Mouse (Mus musculus): ENCODE results near the gene Taar3.

DNA sequence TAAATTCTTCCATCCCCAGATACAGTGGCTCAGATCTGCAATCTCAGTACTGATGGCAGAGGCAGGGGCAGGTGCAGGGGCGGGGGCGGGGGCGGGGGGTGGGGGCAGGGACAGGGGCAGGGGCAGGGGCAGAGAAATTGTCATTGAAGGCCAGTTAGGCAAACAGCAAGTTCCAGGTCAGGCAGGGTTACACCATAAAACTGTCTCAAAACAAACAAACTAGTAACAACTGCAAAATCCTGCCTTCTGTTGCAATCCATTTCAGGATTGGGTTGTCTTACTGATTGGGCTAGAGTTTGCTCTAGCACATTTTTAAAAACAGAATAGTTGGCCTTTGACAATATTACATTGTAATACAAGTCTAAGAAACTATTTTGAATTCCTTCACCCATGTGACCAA lies 26.9 kb upstream of the Taar3 start:
- TF ChIP-seq GATA1 (IDR thresholded peaks at IDR 0.05; ENCODE audit: low read length) (no peak), TAL1 (IDR thresholded peaks at IDR 0.05; ENCODE audit: low read length) (no peak)
